Mouse (Mus musculus): Measurements from ENCODE around the gene Syngr1.

The Syngr1 gene

GRCm38 (mm10) chr15:80071951-80072437 is 19.1 kb upstream of the Syngr1 start:
- peak; percentile 99 for DNase-seq

GRCm38 (mm10) chr15:80072579-80073255 is 18.4 kb upstream of the Syngr1 start:
- DNase-seq: peak; percentile 94

- no peak for DNase-seq
These were observed 17.9 kb upstream of the Syngr1 start for GRCm38 (mm10) chr15:80073256-80073621.

- DNase-seq: peak; percentile 98
These were observed 16.3 kb upstream of the Syngr1 start for GRCm38 (mm10) chr15:80074663-80075373.

- peak; percentile 93 for DNase-seq
These were observed 15.8 kb upstream of the Syngr1 start for GRCm38 (mm10) chr15:80075374-80075694.

- DNase-seq: no peak
These were observed 15.3 kb upstream of the Syngr1 start for GRCm38 (mm10) chr15:80075733-80076337.

GRCm38 (mm10) chr15:80076338-80077136 is 14.6 kb upstream of the Syngr1 start:
- DNase-seq: peak; percentile 96

- no peak for DNase-seq
These were observed 12.9 kb upstream of the Syngr1 start for GRCm38 (mm10) chr15:80078058-80078814.

GRCm38 (mm10) chr15:80079129-80079668 is 11.9 kb upstream of the Syngr1 start:
- no peak for DNase-seq

- no peak for DNase-seq
These were observed 11.2 kb upstream of the Syngr1 start for GRCm38 (mm10) chr15:80079954-80080353.

GRCm38 (mm10) chr15:80080711-80081615 is 10.2 kb upstream of the Syngr1 start:
- peak; percentile 93 for DNase-seq

GRCm38 (mm10) chr15:80081801-80082546 is 9.2 kb upstream of the Syngr1 start:
- no peak for DNase-seq

GRCm38 (mm10) chr15:80082661-80083275 is 8.4 kb upstream of the Syngr1 start:
- no peak for DNase-seq

- DNase-seq: peak; percentile 99
These were observed 7.8 kb upstream of the Syngr1 start for GRCm38 (mm10) chr15:80083276-80083731.

GRCm38 (mm10) chr15:80083740-80084139 is 7.4 kb upstream of the Syngr1 start:
- no peak for DNase-seq

GRCm38 (mm10) chr15:80087406-80088012 is 3.6 kb upstream of the Syngr1 start:
- no peak for DNase-seq

GRCm38 (mm10) chr15:80088637-80089036 is 2.5 kb upstream of the Syngr1 start:
- peak; percentile 98 for DNase-seq

- no peak for DNase-seq
These were observed 979 bp upstream of the Syngr1 start for GRCm38 (mm10) chr15:80090155-80090554.

GRCm38 (mm10) chr15:80090741-80091120 is 403 bp upstream of the Syngr1 start:
- no peak for DNase-seq

Measured in heart, adult 11 months (tissue).